Mouse (Mus musculus) CD4-positive, CD25-positive, alpha-beta regulatory T cell, adult 9 weeks (primary cell): ENCODE data around the gene Gm29644. TPM values are rescaled to one million over a fixed set of nuclear protein-coding genes. Genes with fewer than 3 reads are reported as not detected.

Experiments used
- polyA plus RNA-seq: library from polyadenylated mRNA; unstranded; fragments of 100-300 nt; shearing (Covaris generic); gene quantifications from one replicate; pipeline ENCODE4 v1.2.1, GENCODE M21; 2017

Gm29644 gene
- not detected for polyA plus RNA-seq

DNA sequence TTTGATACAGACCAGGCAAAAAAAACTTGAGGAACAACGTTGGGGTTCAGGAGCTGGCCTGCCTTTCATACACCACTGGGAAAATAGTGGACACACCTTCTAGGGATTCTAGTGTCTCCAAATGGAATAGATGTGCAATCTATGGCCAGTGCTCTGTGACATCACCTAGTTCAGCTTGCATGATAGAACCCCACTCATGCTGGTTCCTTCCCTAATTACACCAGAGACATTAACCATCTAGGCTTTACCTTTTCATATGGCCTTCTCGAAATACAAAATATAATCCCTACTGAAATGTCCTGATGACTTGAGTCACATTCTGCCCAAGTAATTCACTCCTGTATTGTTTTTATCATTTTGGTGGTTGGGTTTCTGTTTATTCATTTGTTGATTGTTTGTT lies at the start of gene Gm29644, which contains the start of gene Gm29423:
Gm29644 (minus strand) TSS at position 157 of the 400 bp plus-strand sequence.
Gm29423 (minus strand) TSS at position 101 of the 400 bp plus-strand sequence.

DNA sequence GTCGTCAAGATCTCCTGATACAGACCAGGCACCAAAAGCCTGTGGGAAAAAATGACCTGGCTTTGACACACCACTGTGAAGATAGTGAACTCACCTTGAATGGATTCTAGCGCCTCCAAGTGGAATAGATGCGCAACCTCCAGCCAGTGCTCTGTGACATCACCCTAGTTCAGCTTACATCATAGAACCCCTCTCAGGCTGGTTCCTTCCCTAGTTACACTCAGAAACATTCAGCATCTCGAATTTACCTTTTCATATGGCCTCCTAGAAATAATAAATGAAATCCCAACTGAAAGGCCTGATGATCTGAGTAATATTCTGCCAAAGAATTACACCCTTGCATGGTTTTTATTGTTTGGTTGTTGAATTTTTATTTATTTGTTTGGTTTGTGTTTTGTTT lies 29.6 kb downstream of the Gm29644 start, which contains the start of gene Gm21118:
Gm21118 (minus strand) TSS at position 101 of the 400 bp plus-strand sequence.

Other genes starting within 250 kb of the Gm29644 start
- gene Gm21118, start 29.7 kb downstream of the Gm29644 start, polyA plus RNA-seq = not detected
- gene Gm29423, start 56 bp downstream of the Gm29644 start, polyA plus RNA-seq = not detected
- gene Gm20888, start 138.5 kb upstream of the Gm29644 start, polyA plus RNA-seq = not detected